Mouse (Mus musculus) ES-Bruce4 (cell line): ENCODE measurements at regions not wholly inside any gene's neighbourhood (a gene's known extent, or its start where the extent isn't known, plus 50 kb on each side); places are given as distances from the start of the nearest gene placed in this dataset.
A peak's percentile ranks its signal among the peaks of the same experiment; 100 is the strongest.

ENCODE experiments used
- H3K27ac ChIP-seq: 2 replicates; pipeline ENCODE4 v1.5.1; 2012; ENCODE audit warnings: low read length, inconsistent platforms; ENCODE audit not compliant: insufficient read depth
- H3K27me3 ChIP-seq: 2 replicates; pipeline ENCODE4 v1.6.1; 2012; ENCODE audit warnings: mild to moderate bottlenecking, low read length, inconsistent platforms; ENCODE audit not compliant: control insufficient read depth, poor library complexity, insufficient read depth, severe bottlenecking
- H3K36me3 ChIP-seq: 2 replicates; pipeline ENCODE4 v1.6.1; 2012; ENCODE audit warnings: inconsistent platforms, mild to moderate bottlenecking, low read length, moderate library complexity; ENCODE audit not compliant: control insufficient read depth, poor library complexity, insufficient read depth, severe bottlenecking
- H3K4me1 ChIP-seq: one replicate; pipeline ENCODE4 v1.8.1; 2011; ENCODE audit warnings: low read length; ENCODE audit not compliant: control insufficient read depth, insufficient read depth
- H3K4me3 ChIP-seq: 2 replicates; pipeline ENCODE4 v1.5.1; 2011; ENCODE audit warnings: low read depth, mild to moderate bottlenecking, low read length
- H3K9ac ChIP-seq: 2 replicates; pipeline ENCODE4 v1.6.1; 2012; ENCODE audit warnings: low read depth, mild to moderate bottlenecking, inconsistent platforms; ENCODE audit not compliant: poor library complexity, severe bottlenecking
- H3K9me3 ChIP-seq: replicated peaks from 2 replicates; pipeline ENCODE4 v1.6.1; 2012; ENCODE audit warnings: mild to moderate bottlenecking, low read length, inconsistent platforms; ENCODE audit not compliant: control insufficient read depth, poor library complexity, insufficient read depth, severe bottlenecking
- CTCF ChIP-seq: IDR thresholded peaks from one replicate; pipeline ENCODE4 v1.8.1; 2011; ENCODE audit warnings: low read depth, low read length
- EP300 ChIP-seq: IDR thresholded peaks from 2 replicates; pipeline ENCODE4 v1.6.1; 2011; ENCODE audit warnings: low read depth, low read length; ENCODE audit not compliant: insufficient read depth
- POLR2A ChIP-seq: IDR thresholded peaks from one replicate; pipeline ENCODE4 v1.8.1; 2011; ENCODE audit warnings: low read length; ENCODE audit not compliant: insufficient read depth

DNA sequence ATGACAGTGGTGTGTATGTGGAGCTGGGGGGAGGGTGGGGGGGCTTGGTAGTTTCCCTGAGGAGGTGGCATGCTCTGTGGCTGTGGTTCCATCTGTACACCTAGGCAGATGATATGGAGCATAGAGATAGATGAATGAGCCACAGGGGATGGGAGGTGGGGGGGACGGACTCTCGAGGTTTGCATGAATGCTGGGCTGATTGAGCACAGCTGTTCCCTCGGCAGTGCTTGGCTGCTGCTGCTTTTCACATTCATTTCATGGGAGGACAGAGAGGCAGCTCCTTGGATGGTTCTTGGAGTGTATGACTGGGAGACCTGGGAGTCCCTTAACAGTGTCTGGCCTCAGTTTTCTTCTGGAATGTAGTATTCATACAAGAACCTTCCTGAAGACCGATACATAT, 184.5 kb downstream of the Zfp36l1 start:
- H3K9ac ChIP-seq = no peak overlapping the region
- H3K27me3 ChIP-seq = no peaks in the 10 kb centered on the region
- no peaks in the 10 kb centered on the region for H3K9me3 ChIP-seq
- H3K36me3 ChIP-seq = no peaks in the 10 kb centered on the region
- H3K27ac ChIP-seq = no peak overlapping the region
- H3K4me1 ChIP-seq = no peaks in the 10 kb centered on the region
- TF ChIP-seq POLR2A = no peak
- TF ChIP-seq EP300 = no peak
- no peak for TF ChIP-seq CTCF
- no peak overlapping the region for H3K4me3 ChIP-seq

DNA sequence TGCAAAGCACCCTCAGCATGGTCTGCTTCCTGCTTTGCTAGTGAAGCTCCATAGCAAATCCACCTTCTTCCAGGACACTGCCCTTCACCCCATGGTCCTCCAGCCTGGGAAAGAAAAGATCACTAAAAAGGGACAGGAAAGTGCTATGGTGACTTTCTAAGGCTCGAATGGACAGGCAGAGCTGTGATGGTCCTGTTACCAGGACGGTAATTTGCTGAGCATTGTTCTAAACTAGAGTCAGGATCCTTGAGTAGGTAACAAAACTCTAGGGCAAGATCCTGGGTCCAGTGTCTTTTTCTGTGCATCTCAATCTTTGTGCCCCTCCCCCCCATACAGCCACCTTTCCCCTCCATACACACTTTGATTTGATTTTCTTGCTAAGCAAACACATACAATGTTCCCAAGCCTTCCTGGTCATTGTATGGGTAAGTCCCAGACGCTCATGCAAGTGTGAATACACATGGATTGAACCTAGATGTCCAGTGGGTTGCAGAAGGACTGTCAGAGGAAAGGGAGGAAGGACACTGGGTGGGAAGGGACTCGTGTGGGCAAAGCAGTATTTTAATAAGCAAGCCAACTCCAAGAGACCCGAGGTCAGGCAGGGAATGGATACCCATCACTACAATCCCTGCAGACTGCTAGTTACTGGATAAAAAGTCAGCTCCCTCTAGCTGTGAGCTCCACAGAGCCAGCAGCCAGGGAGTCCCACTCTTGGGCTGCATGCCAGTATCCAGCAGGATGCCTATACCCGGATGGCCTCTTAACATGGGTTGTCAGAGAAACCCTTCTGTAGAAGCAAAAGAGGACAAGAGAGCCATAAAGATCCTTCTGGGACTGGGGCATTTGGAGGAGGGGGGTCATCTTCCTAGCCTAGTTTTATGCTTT, 186.9 kb downstream of the Zfp36l1 start:
- Histone ChIP-seq H3K9ac (no peak overlapping the region), H3K4me1 (no peaks in the 10 kb centered on the region), H3K9me3 (no peaks in the 10 kb centered on the region), H3K27ac (no peak overlapping the region; the same call in 1 of the 2 replicates), H3K4me3 (no peak overlapping the region), H3K27me3 (no peaks in the 10 kb centered on the region), H3K36me3 (no peaks in the 10 kb centered on the region)
- no peak for TF ChIP-seq EP300
- no peak for TF ChIP-seq CTCF
- no peak for TF ChIP-seq POLR2A

DNA sequence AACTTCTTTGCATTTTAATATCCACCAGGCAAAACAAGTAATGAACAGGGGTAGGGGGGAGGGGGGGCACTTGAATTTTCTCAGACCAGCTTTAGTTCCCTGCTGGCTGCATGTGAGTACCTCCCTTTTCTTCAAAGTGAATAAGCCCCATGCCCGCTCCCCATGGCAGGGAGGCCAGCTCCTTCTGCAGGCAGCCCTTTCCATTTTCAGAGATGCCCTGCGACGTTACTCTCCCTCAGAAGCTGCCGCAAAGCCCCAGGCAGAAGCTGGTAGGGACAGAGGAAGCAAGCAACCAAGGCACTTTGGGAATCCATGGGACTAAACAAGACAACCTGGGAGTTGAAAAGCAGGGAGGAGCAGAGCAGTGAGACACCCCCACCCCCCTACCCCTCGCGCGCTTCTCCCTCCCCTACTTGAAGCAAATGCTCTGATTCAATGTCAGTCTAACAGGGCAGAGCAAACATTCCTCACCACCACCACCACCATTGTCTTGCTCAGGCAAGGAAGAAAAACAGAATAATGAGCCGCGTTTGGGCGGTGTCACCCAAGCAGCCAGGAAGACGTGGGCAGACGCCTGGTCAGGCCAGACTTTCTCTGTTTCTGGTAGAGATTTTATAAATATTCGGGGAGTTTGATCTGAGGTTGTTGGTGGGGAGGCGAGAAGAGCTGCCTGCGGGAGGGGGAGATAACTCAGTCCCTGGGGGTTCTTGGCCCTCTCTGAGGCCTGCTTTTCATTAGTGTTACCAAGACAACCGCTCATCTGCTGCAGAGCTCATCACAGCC, 187.7 kb downstream of the Zfp36l1 start:
- no peak overlapping the region for H3K27ac ChIP-seq
- H3K9me3 ChIP-seq = no peaks in the 10 kb centered on the region
- no peaks in the 10 kb centered on the region for H3K27me3 ChIP-seq
- no peak overlapping the region for H3K9ac ChIP-seq
- no peaks in the 10 kb centered on the region for H3K36me3 ChIP-seq
- no peak overlapping the region for H3K4me3 ChIP-seq
- H3K4me1 ChIP-seq = no peaks in the 10 kb centered on the region
- no peak for TF ChIP-seq CTCF
- TF ChIP-seq EP300 = no peak
- TF ChIP-seq POLR2A = no peak

DNA sequence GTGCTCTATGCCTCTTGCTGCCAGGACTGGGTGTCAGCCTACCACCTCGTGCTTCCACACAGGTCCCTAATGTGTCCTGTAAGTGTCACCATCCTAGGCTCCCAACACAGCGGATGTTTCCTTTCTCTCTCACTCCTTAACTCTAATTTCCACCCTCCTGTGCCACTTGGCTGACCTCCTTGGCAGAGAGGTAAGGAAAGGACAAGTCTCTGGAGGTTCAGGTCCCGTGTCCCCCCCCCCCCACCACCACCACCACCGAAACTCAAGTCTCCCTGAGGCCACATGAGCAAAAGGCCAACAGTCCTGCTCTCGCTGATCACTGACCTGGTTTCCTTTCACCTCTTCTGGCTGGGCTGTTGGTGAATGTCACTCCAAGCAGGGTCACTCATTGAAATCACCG, 189.0 kb downstream of the Zfp36l1 start:
- H3K36me3 ChIP-seq = no peaks in the 10 kb centered on the region
- H3K27me3 ChIP-seq = no peaks in the 10 kb centered on the region
- no peaks in the 10 kb centered on the region for H3K4me1 ChIP-seq
- H3K9me3 ChIP-seq = no peaks in the 10 kb centered on the region
- H3K4me3 ChIP-seq = no peak overlapping the region
- no peak overlapping the region for H3K27ac ChIP-seq
- no peak overlapping the region for H3K9ac ChIP-seq
- TF ChIP-seq EP300 = no peak
- no peak for TF ChIP-seq CTCF
- no peak for TF ChIP-seq POLR2A

DNA sequence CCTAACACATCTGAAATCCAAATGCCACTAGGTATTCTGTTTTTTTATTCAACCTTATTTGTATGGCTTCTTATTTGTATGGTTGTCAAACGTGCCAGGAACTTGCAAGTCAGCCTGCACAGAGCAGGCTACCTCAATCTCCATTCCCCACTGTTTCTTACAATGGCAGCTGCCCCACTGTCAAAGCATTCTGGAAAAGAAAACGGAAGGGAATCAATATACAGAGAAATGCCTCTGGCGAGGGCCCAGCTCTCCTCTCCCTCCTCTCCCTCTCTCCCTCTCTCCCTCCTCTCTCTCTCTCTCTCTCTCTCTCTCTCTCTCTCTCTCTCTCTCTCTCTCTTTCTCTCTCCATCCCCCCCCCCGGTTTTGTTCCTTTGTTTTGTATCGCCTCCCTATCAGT, 191.0 kb downstream of the Zfp36l1 start:
- no peak for TF ChIP-seq CTCF
- TF ChIP-seq EP300 = no peak
- no peak for TF ChIP-seq POLR2A
- H3K36me3 ChIP-seq = no peaks in the 10 kb centered on the region
- H3K9ac ChIP-seq = no peak overlapping the region
- H3K27ac ChIP-seq = no peak overlapping the region
- no peaks in the 10 kb centered on the region for H3K27me3 ChIP-seq
- H3K4me3 ChIP-seq = no peak overlapping the region
- no peaks in the 10 kb centered on the region for H3K9me3 ChIP-seq
- H3K4me1 ChIP-seq = no peaks in the 10 kb centered on the region

DNA sequence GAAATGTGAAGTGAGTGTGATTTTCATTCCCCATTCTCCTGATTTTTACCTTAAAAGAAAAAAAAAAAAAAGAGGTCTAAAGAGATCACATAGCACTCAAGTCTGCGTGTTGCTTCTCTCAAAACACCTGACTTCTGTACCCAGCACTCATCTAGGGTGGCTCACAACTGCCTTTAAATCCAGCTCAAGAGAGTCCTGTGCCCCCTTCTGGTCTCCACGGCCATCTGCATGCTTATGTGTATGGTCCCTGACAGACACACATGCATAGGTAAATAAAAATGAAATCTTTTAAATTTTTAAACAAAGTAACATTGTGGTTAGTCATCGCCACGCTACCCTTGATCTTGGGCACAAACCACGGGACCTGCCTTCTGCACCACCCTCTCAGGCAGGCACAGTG, 193.8 kb downstream of the Zfp36l1 start:
- Histone ChIP-seq H3K4me3 (no peak overlapping the region), H3K27me3 (no peaks in the 10 kb centered on the region), H3K36me3 (no peaks in the 10 kb centered on the region), H3K9ac (no peak overlapping the region), H3K9me3 (no peaks in the 10 kb centered on the region), H3K27ac (no peak overlapping the region), H3K4me1 (no peaks in the 10 kb centered on the region)
- TF ChIP-seq EP300 = no peak
- TF ChIP-seq POLR2A = no peak
- TF ChIP-seq CTCF = peak; percentile 23
